Mouse (Mus musculus): ENCODE data around the gene Ankrd55.

Ankrd55 gene

GRCm38 (mm10) chr13:112378782-112379305 lies 90.6 kb downstream of the Ankrd55 start:
- peaks cover 39% of the 10 kb centered on the region for H3K4me1 ChIP-seq (replicated peaks; ENCODE audit: low read depth, low read length)
- no peaks in the 10 kb centered on the region for H3K27me3 ChIP-seq (ENCODE audit: insufficient read depth, low read length)
- no peak overlapping the region for H3K4me3 ChIP-seq (replicated peaks; ENCODE audit: low read length)
- H3K9me3 ChIP-seq (ENCODE audit: low read length) = no peaks in the 10 kb centered on the region
- TF ChIP-seq CTCF (conservative IDR thresholded peaks at IDR 0.05; ENCODE audit: low read length) = no peak
- H3K36me3 ChIP-seq (ENCODE audit: insufficient read depth, low read length) = no peaks in the 10 kb centered on the region

- Histone ChIP-seq H3K9me3 (ENCODE audit: low read length) (no peaks in the 10 kb centered on the region), H3K4me3 (replicated peaks; ENCODE audit: low read length) (no peak overlapping the region), H3K4me1 (replicated peaks; ENCODE audit: low read depth, low read length) (peaks cover 41% of the 10 kb centered on the region), H3K27me3 (ENCODE audit: insufficient read depth, low read length) (no peaks in the 10 kb centered on the region), H3K36me3 (ENCODE audit: insufficient read depth, low read length) (no peaks in the 10 kb centered on the region)
- TF ChIP-seq POU5F1 (IDR thresholded peaks at IDR 0.05; ENCODE audit: borderline replicate concordance, low read length) = no peak
- TF ChIP-seq NANOG (IDR thresholded peaks at IDR 0.05; ENCODE audit: borderline replicate concordance, low read length) = no peak
- TF ChIP-seq CTCF (conservative IDR thresholded peaks at IDR 0.05; ENCODE audit: low read length) = no peak
Measured at GRCm38 (mm10) chr13:112381476-112381875, 93.2 kb downstream of the Ankrd55 start.

GRCm38 (mm10) chr13:112382457-112382856 lies 94.2 kb downstream of the Ankrd55 start:
- H3K36me3 ChIP-seq (ENCODE audit: insufficient read depth, low read length) = no peaks in the 10 kb centered on the region
- peaks cover 41% of the 10 kb centered on the region for H3K4me1 ChIP-seq (replicated peaks; ENCODE audit: low read depth, low read length)
- no peaks in the 10 kb centered on the region for H3K9me3 ChIP-seq (ENCODE audit: low read length)
- TF ChIP-seq POU5F1 (IDR thresholded peaks at IDR 0.05; ENCODE audit: borderline replicate concordance, low read length) = no peak
- TF ChIP-seq CTCF (conservative IDR thresholded peaks at IDR 0.05; ENCODE audit: low read length) = no peak
- TF ChIP-seq NANOG (IDR thresholded peaks at IDR 0.05; ENCODE audit: borderline replicate concordance, low read length) = no peak
- H3K27me3 ChIP-seq (ENCODE audit: insufficient read depth, low read length) = no peaks in the 10 kb centered on the region
- no peak overlapping the region for H3K4me3 ChIP-seq (replicated peaks; ENCODE audit: low read length)

GRCm38 (mm10) chr13:112382956-112383355 lies 94.7 kb downstream of the Ankrd55 start:
- Histone ChIP-seq H3K36me3 (ENCODE audit: insufficient read depth, low read length) (no peaks in the 10 kb centered on the region), H3K9me3 (ENCODE audit: low read length) (no peaks in the 10 kb centered on the region), H3K4me3 (replicated peaks; ENCODE audit: low read length) (no peak overlapping the region), H3K27me3 (ENCODE audit: insufficient read depth, low read length) (no peaks in the 10 kb centered on the region), H3K4me1 (replicated peaks; ENCODE audit: low read depth, low read length) (peaks cover 41% of the 10 kb centered on the region)
- TF ChIP-seq NANOG (IDR thresholded peaks at IDR 0.05; ENCODE audit: borderline replicate concordance, low read length) (no peak), POU5F1 (IDR thresholded peaks at IDR 0.05; ENCODE audit: borderline replicate concordance, low read length) (no peak), CTCF (conservative IDR thresholded peaks at IDR 0.05; ENCODE audit: low read length) (no peak)

- Histone ChIP-seq H3K27me3 (ENCODE audit: insufficient read depth, low read length) (no peaks in the 10 kb centered on the region), H3K36me3 (ENCODE audit: insufficient read depth, low read length) (no peaks in the 10 kb centered on the region), H3K4me1 (replicated peaks; ENCODE audit: low read depth, low read length) (peaks cover 41% of the 10 kb centered on the region), H3K9me3 (ENCODE audit: low read length) (no peaks in the 10 kb centered on the region), H3K4me3 (replicated peaks; ENCODE audit: low read length) (no peak overlapping the region)
- TF ChIP-seq POU5F1 (IDR thresholded peaks at IDR 0.05; ENCODE audit: borderline replicate concordance, low read length) (no peak), CTCF (conservative IDR thresholded peaks at IDR 0.05; ENCODE audit: low read length) (no peak), NANOG (IDR thresholded peaks at IDR 0.05; ENCODE audit: borderline replicate concordance, low read length) (no peak)
Measured at GRCm38 (mm10) chr13:112383941-112384659, 95.8 kb downstream of the Ankrd55 start.

GRCm38 (mm10) chr13:112385040-112385439 lies 96.8 kb downstream of the Ankrd55 start:
- H3K27me3 ChIP-seq (ENCODE audit: insufficient read depth, low read length) = no peaks in the 10 kb centered on the region
- no peak overlapping the region for H3K4me3 ChIP-seq (replicated peaks; ENCODE audit: low read length)
- H3K4me1 ChIP-seq (replicated peaks; ENCODE audit: low read depth, low read length) = peaks cover 41% of the 10 kb centered on the region
- no peaks in the 10 kb centered on the region for H3K36me3 ChIP-seq (ENCODE audit: insufficient read depth, low read length)
- no peak for TF ChIP-seq NANOG (IDR thresholded peaks at IDR 0.05; ENCODE audit: borderline replicate concordance, low read length)
- TF ChIP-seq CTCF (conservative IDR thresholded peaks at IDR 0.05; ENCODE audit: low read length) = no peak
- TF ChIP-seq POU5F1 (IDR thresholded peaks at IDR 0.05; ENCODE audit: borderline replicate concordance, low read length) = no peak
- no peaks in the 10 kb centered on the region for H3K9me3 ChIP-seq (ENCODE audit: low read length)

- no peaks in the 10 kb centered on the region for H3K36me3 ChIP-seq (ENCODE audit: insufficient read depth, low read length)
- TF ChIP-seq NANOG (IDR thresholded peaks at IDR 0.05; ENCODE audit: borderline replicate concordance, low read length) (no peak), CTCF (conservative IDR thresholded peaks at IDR 0.05; ENCODE audit: low read length) (no peak), POU5F1 (IDR thresholded peaks at IDR 0.05; ENCODE audit: borderline replicate concordance, low read length) (no peak)
- H3K4me1 ChIP-seq (replicated peaks; ENCODE audit: low read depth, low read length) = peaks cover 30% of the 10 kb centered on the region
- H3K27me3 ChIP-seq (ENCODE audit: insufficient read depth, low read length) = no peaks in the 10 kb centered on the region
- H3K4me3 ChIP-seq (replicated peaks; ENCODE audit: low read length) = no peak overlapping the region
- H3K9me3 ChIP-seq (ENCODE audit: low read length) = no peaks in the 10 kb centered on the region
Measured at GRCm38 (mm10) chr13:112386494-112387075, 98.3 kb downstream of the Ankrd55 start.

- Histone ChIP-seq H3K27me3 (ENCODE audit: insufficient read depth, low read length) (no peaks in the 10 kb centered on the region), H3K9me3 (ENCODE audit: low read length) (no peaks in the 10 kb centered on the region), H3K4me1 (replicated peaks; ENCODE audit: low read depth, low read length) (peaks cover 24% of the 10 kb centered on the region), H3K36me3 (ENCODE audit: insufficient read depth, low read length) (no peaks in the 10 kb centered on the region), H3K4me3 (replicated peaks; ENCODE audit: low read length) (no peak overlapping the region)
- TF ChIP-seq NANOG (IDR thresholded peaks at IDR 0.05; ENCODE audit: borderline replicate concordance, low read length) (no peak), CTCF (conservative IDR thresholded peaks at IDR 0.05; ENCODE audit: low read length) (no peak), POU5F1 (IDR thresholded peaks at IDR 0.05; ENCODE audit: borderline replicate concordance, low read length) (no peak)
Measured at GRCm38 (mm10) chr13:112387279-112387678, 99.0 kb downstream of the Ankrd55 start.

Measured in E14TG2a.4 (cell line).